Mouse (Mus musculus) c-Kit-positive CD71-positive TER-119-positive erythroid progenitor cells, embryonic 14.5 days (primary cell): ENCODE measurements at regions not wholly inside any gene's neighbourhood (a gene's known extent, or its start where the extent isn't known, plus 50 kb on each side); places are given as distances from the start of the nearest gene placed in this dataset.

Source experiments
- DNase-seq: peaks from one replicate; pipeline ENCODE4 v3.0.0-alpha.2; 2013; ENCODE audit warnings: low spot score

GRCm38 (mm10) chr3:42129821-42130560, 387.6 kb downstream of the D3Ertd751e start:
- DNase-seq, result no peak

DNA sequence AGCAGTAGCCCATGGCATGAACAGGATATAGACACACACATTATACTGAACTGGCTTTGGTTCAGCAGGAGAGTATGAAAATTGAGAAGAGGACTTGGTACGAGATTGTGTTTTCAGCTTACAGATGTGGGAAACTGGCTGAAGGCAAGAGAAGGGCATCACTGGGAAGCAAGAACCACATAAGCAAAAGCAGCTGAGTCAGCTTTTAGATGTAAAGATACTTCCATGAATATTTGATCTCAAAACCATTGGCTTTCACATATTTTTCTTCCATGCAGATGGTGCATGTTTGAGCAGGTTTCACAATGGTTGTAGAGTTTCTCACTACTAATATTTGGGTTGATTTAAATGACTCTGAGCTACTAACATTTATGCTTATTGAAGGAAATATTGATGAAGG, 389.9 kb downstream of the D3Ertd751e start:
- no peak for DNase-seq

DNA sequence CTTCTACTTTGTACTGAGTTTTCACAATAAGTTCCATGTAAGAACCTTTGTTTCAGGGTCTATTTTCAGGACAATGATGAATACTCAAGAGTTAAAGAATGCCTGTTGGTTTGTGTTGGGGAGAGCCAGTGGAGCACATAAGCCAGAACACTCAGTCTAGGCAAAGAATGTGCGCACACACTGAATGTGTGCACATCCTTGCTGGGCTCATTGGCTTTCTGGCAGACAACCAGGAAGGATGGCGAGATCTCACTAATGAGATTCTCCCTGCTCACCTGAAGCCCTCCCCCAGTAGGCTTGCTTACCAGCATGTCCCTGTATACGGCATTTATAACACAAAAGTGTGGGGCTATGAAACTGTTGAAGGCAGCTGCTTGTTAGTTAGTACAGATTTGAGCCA, 411.0 kb downstream of the D3Ertd751e start:
- no peak for DNase-seq

DNA sequence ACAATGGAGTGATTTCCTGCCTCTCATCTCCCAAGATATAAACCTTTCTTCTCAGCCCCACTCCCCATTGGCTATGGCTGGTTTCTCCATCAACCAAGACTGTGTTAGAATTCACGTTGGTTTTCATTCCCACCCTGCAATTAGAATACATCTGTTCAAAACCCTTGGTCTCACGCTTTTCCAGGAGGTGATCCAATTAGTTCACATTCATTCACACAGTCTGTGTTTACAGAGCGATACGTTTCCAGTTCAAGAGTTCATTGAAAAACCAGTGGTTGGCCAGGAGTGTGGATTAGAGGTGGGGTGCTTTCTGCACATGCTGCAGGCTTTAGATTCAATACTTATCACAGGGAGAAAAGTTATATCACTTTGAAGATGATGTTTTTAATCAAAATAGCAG, 412.5 kb downstream of the D3Ertd751e start:
- DNase-seq, result no peak

- no peak for DNase-seq
Measured at GRCm38 (mm10) chr3:42163666-42164065, 421.3 kb downstream of the D3Ertd751e start.

DNA sequence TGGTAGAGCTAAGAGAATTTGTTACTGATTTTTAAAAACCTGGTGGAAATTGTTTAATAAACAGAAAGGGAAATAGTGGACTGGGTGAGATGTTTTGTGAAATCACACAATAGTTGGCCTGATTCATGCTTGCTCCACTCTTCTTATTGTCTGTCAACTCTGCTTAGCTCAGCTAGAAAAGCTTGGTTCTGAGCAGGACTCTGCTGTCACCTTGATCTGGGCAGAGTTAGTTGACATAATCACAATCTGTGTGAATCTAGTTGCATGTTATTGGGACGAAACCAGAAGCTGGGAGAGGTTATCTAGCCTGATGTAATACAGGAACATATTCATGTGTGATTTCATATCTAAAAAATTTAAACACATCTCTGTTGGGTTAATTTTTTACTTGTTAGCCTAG, 456.8 kb downstream of the D3Ertd751e start:
- DNase-seq, result no peak

- DNase-seq, result no peak
Measured at GRCm38 (mm10) chr3:42201373-42201772, 459.0 kb downstream of the D3Ertd751e start.

DNA sequence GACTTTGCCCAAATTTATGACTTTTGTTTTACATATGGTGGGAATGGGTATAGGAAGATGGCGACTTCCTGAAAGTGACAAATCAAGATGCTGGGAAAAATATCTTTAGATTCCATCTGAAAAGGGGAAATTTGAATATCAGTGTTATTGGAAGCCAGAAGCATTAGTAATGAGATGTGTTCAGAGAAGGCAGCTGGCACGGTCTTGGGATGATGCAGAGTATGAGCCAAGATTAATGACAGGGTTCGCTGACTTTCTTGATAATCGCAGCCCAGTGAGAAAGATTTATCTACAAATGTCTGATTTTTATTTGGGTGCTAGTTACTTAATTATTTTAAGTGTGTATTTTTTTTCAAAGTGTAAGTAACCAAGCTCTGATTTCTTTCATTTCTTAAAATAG, 463.2 kb downstream of the D3Ertd751e start:
- no peak for DNase-seq

GRCm38 (mm10) chr3:42211420-42211819, 469.0 kb downstream of the D3Ertd751e start:
- DNase-seq, result no peak

DNA sequence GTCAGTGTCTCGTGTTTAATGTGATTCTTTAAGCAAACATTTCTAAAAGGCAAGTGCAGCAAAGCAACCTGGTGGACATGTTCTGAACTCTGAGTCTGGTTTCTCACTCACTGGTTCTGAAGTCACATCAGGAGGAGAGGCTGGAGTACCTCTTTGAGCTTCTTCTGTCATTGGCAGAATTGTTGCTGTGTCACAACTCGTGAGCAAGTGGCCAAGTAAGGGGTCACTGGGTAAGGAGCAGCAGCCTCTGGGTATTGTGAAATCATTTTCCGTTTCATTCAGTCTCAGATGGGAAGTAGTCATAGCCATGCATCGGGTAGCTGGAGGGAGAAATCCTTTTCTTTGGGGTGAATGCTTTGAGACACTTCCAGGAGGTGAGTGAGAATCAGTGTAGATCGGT, 470.0 kb downstream of the D3Ertd751e start:
- no peak for DNase-seq

DNA sequence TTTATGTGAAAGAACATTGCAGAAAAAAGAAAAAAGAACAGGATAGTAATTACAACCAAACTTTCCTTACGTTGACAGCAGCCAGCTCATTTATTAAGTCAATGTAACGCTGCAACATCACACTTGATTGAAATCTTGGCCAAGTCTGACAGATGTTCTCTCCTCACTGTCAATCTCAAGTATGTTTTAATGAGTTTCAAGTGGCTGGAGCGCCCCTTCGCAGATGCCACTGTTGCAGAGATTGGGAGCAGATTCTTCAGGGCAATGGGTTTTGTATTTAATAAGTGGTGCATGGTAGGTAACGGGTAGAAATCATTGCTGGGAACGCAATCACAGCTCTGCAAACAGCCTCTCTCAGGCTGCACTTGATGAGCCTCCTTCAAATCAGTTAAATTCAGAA, 470.8 kb downstream of the D3Ertd751e start:
- DNase-seq, result no peak

GRCm38 (mm10) chr3:42214624-42215276, 472.3 kb downstream of the D3Ertd751e start:
- no peak for DNase-seq

GRCm38 (mm10) chr3:42218719-42219118, 476.3 kb downstream of the D3Ertd751e start:
- no peak for DNase-seq

DNA sequence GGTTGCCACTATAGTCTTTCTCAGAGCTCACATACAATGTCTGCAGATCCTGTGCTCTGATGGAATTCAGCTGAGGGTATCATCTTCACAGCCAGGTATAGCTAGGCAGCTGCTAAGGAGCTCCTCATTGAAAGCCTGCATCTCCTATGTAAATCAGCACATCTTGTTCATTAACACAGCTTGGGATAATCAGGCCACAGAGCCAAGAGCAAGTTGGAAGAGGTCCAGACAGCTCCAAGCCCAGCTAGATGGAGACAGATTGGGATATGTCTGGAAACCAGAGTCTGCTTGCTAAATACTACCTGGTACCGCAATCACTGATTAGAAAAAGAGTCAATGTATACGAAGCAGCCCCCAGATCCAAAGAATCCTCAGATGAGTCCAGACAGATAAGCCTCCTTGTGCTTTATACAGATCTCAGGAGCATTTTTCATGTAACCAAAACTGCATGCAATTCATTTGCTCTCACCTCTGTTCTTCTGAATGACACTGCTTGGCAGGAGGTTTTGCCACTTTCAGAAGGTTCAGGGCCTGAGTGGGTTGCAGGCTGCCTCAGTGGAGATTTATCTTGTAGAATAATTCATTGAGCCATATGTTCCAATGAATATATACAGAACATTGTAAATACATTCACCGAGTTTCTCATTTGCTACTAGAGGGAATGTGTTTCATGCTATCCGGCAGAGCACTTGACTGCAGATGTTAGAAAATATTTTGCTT, 485.4 kb downstream of the D3Ertd751e start:
- no peak for DNase-seq

DNA sequence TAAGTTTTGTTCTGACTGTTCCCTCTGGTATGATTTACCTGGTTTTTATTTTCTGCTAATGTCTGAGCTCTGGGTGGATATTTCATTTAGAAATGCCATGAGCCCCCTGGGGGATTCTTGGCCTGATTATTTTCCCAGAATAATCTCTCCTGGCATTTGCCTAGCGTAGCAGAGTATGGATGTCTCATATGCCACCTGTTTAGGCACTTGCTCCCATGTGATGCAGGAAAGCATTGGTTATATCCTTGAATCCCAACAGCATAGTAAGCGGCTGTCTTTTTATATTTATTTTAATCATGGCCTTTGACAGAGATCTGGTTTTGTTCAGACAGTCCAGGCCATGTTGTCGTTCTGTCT, 486.0 kb downstream of the D3Ertd751e start:
- no peak for DNase-seq

DNA sequence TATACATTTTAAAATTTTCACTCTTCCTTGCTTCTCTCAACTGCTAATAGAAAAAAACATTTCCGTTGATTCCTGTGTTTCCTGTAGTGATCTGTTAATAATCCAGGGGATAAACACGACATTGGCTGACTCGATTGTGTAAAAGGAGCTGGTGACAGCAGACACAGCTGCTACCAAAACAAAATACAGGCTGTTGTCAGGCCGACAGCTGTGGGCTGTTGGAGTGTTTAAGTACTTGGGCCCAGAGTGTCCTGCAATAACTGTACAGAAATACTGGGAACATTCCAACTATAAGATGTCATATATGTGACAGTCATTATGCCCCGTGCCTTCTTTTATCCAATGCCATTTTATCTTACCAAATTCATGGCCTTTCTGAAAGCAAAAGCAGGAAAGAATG, 489.9 kb downstream of the D3Ertd751e start:
- DNase-seq, result no peak

- no peak for DNase-seq
Measured at GRCm38 (mm10) chr3:42233756-42234155, 491.3 kb downstream of the D3Ertd751e start.

DNA sequence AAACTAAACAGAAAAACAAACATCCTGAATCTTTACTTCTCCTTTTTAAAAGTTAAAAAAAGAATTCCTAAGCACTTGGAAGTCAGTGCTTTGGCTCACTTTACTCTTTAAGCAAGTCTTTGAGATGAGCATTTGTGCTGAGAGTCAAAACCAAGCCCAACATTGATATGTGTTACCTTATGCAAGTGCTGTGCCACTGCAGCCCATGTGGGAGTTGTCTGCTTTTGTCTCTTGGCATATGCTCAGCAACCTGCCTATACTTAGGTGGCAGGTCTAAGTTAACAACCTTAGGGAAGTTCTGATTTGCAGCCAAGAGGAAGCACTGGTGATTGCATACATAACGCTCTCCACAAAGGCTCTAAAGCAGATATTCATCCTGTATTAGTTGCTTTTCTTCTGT, 493.1 kb downstream of the D3Ertd751e start:
- DNase-seq, result no peak
